In the genomic region with DNA sequence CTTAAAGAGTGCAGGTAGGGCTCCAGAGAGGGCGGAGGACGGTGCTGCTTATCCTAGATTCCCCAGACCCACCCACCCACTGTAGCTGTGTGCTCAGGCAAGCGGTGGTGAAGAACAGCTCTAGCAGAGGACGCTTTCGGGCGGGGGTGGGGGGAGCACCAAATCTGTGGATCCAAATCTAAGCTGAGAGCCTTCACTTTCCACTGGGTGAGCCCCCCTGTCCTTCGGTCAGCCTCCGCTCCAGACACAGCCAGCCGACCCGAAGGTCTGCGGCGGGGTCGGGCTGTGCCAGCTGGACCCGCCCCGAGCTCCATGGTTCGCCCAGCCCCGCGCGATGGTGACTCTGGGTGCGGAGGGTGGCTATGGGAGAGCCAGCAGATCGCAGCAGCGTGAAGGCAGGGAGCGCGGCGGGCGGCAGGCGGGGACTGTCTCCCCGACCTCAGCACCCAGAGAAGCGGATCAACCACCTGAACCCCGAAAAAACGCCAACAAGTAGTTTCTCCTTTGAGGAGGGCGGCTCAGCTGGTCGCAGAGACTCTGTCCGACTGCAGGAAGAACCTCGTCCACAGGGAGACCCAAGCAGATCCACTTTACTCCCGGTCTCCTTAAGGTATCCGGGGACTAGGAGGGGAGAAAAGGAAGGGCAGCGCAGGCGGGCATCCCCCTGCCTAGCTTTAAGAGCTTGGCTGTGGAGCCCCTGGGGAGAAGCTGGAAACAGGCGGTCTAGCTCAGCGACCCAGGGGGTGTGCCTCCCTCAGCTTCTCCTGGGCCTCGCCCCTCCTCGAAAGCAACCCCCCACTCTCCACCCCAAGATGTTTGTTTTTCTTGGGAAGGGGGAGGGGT, we compare ENCODE assay signal across 9 mouse cellular contexts. TPM values are rescaled to one million over a fixed set of nuclear protein-coding genes. Genes with fewer than 3 reads are reported as not detected.
DNase-seq lines count a peak whose midpoint lies in the region; ATAC-seq and TF ChIP-seq lines count a peak whose summit lies in the region.
"Had no signal": no experiment of that assay in that cellular context is flagged by ENCODE, and none has a peak within 500 bp of the region (broad histone marks: within the 10 kb centered on the region; RNA-seq: fewer than 3 reads in every experiment).

No protein-coding gene starts in this region.

- peak overlapping the region; percentile 60 for H3K4me3 ChIP-seq in forebrain, embryonic 15.5 days
- peak overlapping the region; percentile 36 for H3K4me3 ChIP-seq in liver, postnatal 0 days (ENCODE audit: low read depth, low read length)

- TF ChIP-seq CTCF in liver, postnatal 0 days (IDR thresholded peaks at IDR 0.05; ENCODE audit: low read depth) = no peak

- DNase-seq in gastrocnemius, postnatal 14 days = peak; percentile 16
- DNase-seq in gastrocnemius, postnatal 36 days = no peak
- peak; percentile 14 for DNase-seq in adrenal gland, adult 2 months
- peak; percentile 13 for DNase-seq in kidney, adult 9 months
- DNase-seq in liver, postnatal 0 days = peak; percentile 18
- peak; percentile 42 to 47 for DNase-seq in right cerebral cortex, adult 2 months (ENCODE audit: low spot score in 2 of 2)

- H3K27ac ChIP-seq in forebrain, embryonic 15.5 days (replicated peaks) = peak overlapping the region; percentile 21; the same call in 1 of the 2 replicates
- no peak overlapping the region for H3K27ac ChIP-seq in liver, postnatal 0 days (ENCODE audit: low read depth)

- no peak for TF ChIP-seq EP300 in liver, postnatal 0 days (IDR thresholded peaks at IDR 0.05; ENCODE audit: low read depth)

- H3K9ac ChIP-seq in forebrain, embryonic 15.5 days (replicated peaks) = peak overlapping the region; percentile 65
- H3K9ac ChIP-seq in liver, postnatal 0 days (replicated peaks) = 0 out of 2 replicates have a peak overlapping the region, but pooled peaks have one; percentile 11

- H3K27me3 ChIP-seq in forebrain, embryonic 15.5 days = peaks cover 10% of the 10 kb centered on the region; the same call in 1 of the 2 replicates
- H3K27me3 ChIP-seq in liver, postnatal 0 days (ENCODE audit: insufficient read depth, low read length) = peaks cover 43% of the 10 kb centered on the region

- intact Hi-C loops in gastrocnemius, postnatal 14 days (cut with DNase I; ENCODE audit: low total_unique reads) = no loop called here
- intact Hi-C loops in gastrocnemius, postnatal 36 days (cut with DNase I) = no loop called here

- ATAC-seq in forebrain, embryonic 15.5 days (replicated peaks) = peak; percentile 76
- ATAC-seq in liver, postnatal 0 days = no peak
- no peak for ATAC-seq in erythroid progenitor cell, adult 5-6 weeks (replicated peaks; ENCODE audit: low FRiP score, poor library complexity, severe bottlenecking)

- H3K4me1 ChIP-seq in forebrain, embryonic 15.5 days = peaks cover 18% of the 10 kb centered on the region
- peaks cover 3% of the 10 kb centered on the region; the same call in 1 of the 2 replicates for H3K4me1 ChIP-seq in liver, postnatal 0 days (ENCODE audit: insufficient read depth)

- H3K9me3 ChIP-seq in forebrain, embryonic 15.5 days = no peaks in the 10 kb centered on the region
- no peaks in the 10 kb centered on the region for H3K9me3 ChIP-seq in liver, postnatal 0 days (ENCODE audit: low read length)

- H3K36me3 ChIP-seq in forebrain, embryonic 15.5 days = no peaks in the 10 kb centered on the region
- H3K36me3 ChIP-seq in liver, postnatal 0 days (replicated peaks; ENCODE audit: insufficient read depth, low read length) = no peaks in the 10 kb centered on the region

- WGBS in forebrain, embryonic 15.5 days = under 1% methylated on average over 43 of the region's 43 CpGs
- 2% methylated on average over 43 of the region's 43 CpGs for WGBS in liver, postnatal 0 days (ENCODE audit: insufficient replicate concordance)

- peak overlapping the region; percentile 98 for H3K4me2 ChIP-seq in forebrain, embryonic 15.5 days (replicated peaks)
- H3K4me2 ChIP-seq in liver, postnatal 0 days (ENCODE audit: low read depth, low read length) = peak overlapping the region; percentile 65

RNA-seq across cellular contexts. Expression of gene Kcnc2, which starts 0.8 kb away (rescaled TPM):
- total RNA-seq in gastrocnemius, postnatal 14 days (2021) = under 1 TPM; 0.23 to 0.27 TPM
- under 1 TPM; 0.15 to 0.17 TPM for total RNA-seq in gastrocnemius, postnatal 36 days (2021)
- under 1 TPM; 0.09 to 0.38 TPM for total RNA-seq in adrenal gland, adult 2 months (2021)
- 0.22 and 0.27 TPM in 2 replicates for polyA plus RNA-seq in adrenal gland, adult 2 months (2012; rRNA removed)
- 5.9 and 6.0 TPM in 2 replicates for polyA plus RNA-seq in forebrain, embryonic 15.5 days (2015; fragmentation: Nextera tagmentation; extraction: Ambion mirVana)
- polyA plus RNA-seq in liver, postnatal 0 days (2015; fragmentation: Nextera tagmentation; extraction: Ambion mirVana) = not detected in 2 replicates
- 1.1 TPM in 1 of 2 replicates, not detected in the other for total RNA-seq in erythroid progenitor cell, adult 5-6 weeks (2015; ENCODE audit: low replicate concordance)
- not detected in 2 replicates for total RNA-seq in erythroid progenitor cell, adult 5-6 weeks (2017; ENCODE audit: low replicate concordance)
- total RNA-seq: MEL had no signal

Comparison
In these comparisons a context has a peak if more than half of its experiments do, and no peak if none do; other contexts are left out.
1. DNase-seq: peak in gastrocnemius, postnatal 14 days (single experiment), adrenal gland, adult 2 months (single experiment), kidney, adult 9 months (single experiment), liver, postnatal 0 days (single experiment) and right cerebral cortex, adult 2 months (2 of 2); none in gastrocnemius, postnatal 36 days (0 of 2).